Mouse (Mus musculus) bone marrow, adult 2 months (tissue): ENCODE measurements around the gene Pnpla8.

Source experiments
- CTCF ChIP-seq: fragments of 200-500 bp; IDR thresholded peaks from 2 replicates; pipeline ENCODE4 v1.5.1; 2011; ENCODE audit warnings: low read length, control low read depth; ENCODE audit not compliant: control insufficient read depth, insufficient read depth
- POLR2A ChIP-seq: fragments of 200-500 bp; IDR thresholded peaks from 2 replicates; pipeline ENCODE4 v1.6.1; 2011; ENCODE audit warnings: low read depth, mild to moderate bottlenecking, control low read depth, low read length, borderline replicate concordance; ENCODE audit not compliant: control insufficient read depth

DNA sequence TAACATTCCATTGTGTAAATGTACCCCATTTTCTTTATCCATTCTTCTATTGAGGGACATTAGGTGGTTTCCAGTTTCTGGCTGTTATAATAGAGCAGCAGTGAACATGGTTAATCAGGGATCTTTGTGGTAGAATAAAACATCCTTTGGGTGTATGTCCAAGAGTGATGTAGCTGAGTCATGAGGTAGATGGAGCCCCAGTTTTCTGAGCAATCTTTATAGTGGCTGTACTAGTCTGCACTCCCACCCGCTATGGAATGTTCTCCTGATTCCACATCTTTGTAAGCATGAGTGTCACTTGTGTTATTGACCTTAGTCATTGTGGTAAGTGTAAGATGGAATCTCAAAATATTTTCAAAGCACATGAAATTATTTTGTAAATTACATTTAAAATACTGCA, 82.8 kb downstream of the Pnpla8 start:
- no peak for TF ChIP-seq CTCF
- no peak for TF ChIP-seq POLR2A
